Mouse (Mus musculus): ENCODE results near the gene Afg1l. TPM values are rescaled to one million over a fixed set of nuclear protein-coding genes. Genes with fewer than 3 reads are reported as not detected.

Gene Afg1l
- total and polyA plus RNA-seq, 2 experiments from 2014 or later, result 7.9 to 8.1 TPM

DNA sequence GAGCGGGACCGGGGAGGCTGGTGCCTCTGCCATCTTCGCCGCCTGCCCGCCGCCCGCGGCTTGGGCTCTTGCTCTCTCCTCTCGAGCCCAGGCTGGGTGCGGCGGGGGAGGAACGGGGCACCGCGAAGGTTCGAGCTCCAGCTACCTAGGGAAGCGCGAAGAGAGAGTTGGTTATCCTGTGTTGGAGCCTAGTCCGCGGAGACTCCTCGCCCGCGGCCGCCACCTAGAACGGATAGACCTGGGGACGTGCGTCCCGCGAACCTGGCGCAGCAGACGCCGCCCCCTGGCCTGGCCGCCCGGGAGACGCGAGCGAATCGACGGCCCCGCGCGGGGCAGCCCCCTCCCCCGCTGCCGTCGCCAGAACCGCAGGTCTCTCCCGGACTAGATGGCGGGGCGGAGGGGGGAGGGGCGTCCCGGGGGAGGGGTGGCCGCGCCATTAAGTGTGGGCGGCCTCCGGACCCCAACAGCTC is 202.9 kb downstream of the Afg1l start:
- Histone ChIP-seq H3K9ac (replicated peaks; ENCODE audit: low read length) (peak overlapping the region; percentile 77), H3K4me2 (ENCODE audit: low read depth, low read length) (peak overlapping the region; percentile 98), H3K36me3 (ENCODE audit: insufficient read depth, low read length) (no peaks in the 10 kb centered on the region), H3K4me1 (ENCODE audit: insufficient read depth, low read length) (peaks cover 29% of the 10 kb centered on the region), H3K4me3 (ENCODE audit: low read length) (peak overlapping the region; percentile 84), H3K9me3 (ENCODE audit: low read length) (no peaks in the 10 kb centered on the region), H3K27me3 (ENCODE audit: insufficient read depth, low read length) (no peaks in the 10 kb centered on the region), H3K27ac (peak overlapping the region; percentile 97)
- TF ChIP-seq CTCF (IDR thresholded peaks at IDR 0.05; ENCODE audit: low read depth), result no peak
- DNase-seq (ENCODE audit: low spot score), result peak; percentile 63
- WGBS, result under 1% methylated on average over 42 of the region's 54 CpGs
- no peak for ATAC-seq

DNA sequence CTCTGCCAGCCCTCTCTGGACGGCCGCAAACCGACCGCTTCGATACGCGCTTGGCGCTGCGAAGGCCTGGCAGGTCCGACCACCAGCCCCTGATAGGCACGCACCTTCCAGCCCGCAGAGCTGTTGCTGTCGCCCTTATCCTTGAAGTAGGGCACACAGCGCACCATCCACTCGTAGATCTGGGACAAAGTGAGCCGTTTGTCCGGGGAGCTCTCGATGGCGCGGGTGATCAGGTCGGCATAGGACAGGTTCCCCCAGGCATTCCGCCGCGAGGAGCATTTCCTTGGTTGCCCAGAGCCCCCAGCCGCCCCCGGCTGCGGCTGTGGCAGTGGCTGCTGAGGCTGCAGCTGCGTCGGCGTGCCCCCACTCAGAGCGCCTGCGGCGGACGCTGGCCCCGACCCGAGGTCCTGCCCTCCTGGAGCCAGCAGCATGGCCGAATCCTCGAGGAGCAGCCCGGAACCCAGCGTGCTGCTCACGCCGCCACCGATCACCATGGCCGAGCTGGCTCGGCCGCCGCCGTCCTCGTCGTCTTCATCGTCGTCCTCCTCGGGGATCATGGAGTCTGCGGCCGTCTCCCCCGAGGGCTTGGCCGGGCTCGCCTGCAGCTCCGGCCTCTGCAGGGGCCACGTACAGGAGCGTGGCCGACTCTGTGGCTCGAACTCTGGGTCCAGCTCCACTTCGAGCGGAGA is 203.5 kb downstream of the Afg1l start:
- H3K9ac ChIP-seq (replicated peaks; ENCODE audit: low read length), result peak overlapping the region; percentile 77
- no peak for TF ChIP-seq CTCF (IDR thresholded peaks at IDR 0.05; ENCODE audit: low read depth)
- peaks cover 29% of the 10 kb centered on the region for H3K4me1 ChIP-seq (ENCODE audit: insufficient read depth, low read length)
- peak overlapping the region; percentile 98 for H3K4me2 ChIP-seq (ENCODE audit: low read depth, low read length)
- H3K4me3 ChIP-seq (ENCODE audit: low read length), result peak overlapping the region; percentile 84
- H3K9me3 ChIP-seq (ENCODE audit: low read length), result no peaks in the 10 kb centered on the region
- WGBS, result 2% methylated on average over 65 of the region's 65 CpGs
- H3K36me3 ChIP-seq (ENCODE audit: insufficient read depth, low read length), result no peaks in the 10 kb centered on the region
- peak; percentile 43 for DNase-seq (ENCODE audit: low spot score)
- peak overlapping the region; percentile 97 for H3K27ac ChIP-seq
- no peaks in the 10 kb centered on the region for H3K27me3 ChIP-seq (ENCODE audit: insufficient read depth, low read length)
- no peak for ATAC-seq

DNA sequence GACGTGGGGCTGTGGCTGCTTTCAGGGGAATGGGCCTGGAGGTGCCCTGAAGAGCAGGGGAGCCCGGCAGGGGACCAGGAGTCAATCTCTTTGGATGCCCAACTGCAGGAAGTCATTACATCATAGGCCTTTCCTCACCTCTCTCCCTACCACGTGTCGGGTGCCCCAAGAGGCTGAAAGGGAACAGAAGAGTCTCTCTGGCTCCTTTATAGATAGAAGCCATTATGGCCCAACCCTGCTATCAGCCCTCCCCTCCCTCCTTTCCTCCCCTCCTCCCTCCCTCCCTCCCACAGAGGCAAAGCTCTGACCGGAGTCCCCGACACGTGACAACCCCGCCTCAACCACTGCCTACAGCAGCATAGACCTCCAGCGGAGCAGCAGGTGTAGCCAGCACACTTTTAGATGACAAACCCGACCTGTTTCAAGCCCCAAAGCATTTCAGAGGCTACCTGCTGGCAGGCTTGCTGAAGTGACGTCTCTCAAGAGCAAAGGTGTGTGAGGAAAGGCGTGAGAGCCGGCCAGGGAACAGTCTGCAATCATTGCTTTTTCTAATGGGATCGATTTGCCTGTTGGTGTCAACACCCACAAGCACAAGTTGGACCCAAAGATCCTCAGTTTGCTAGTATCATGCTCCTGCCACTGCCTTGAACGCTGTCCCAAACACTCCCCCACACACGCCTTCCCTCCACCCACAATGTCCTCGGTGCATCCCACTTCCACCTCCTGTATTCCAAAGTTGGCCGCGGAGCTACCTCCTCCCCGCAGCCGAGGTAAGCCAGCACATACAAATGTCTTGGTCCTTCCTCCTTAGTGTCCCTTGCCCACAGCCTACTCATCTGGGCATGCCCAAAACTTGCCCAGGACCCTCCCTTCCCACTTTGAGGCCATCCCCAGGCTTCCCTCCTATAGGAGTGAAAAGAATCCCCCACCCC is 204.3 kb downstream of the Afg1l start:
- Histone ChIP-seq H3K36me3 (ENCODE audit: insufficient read depth, low read length) (no peaks in the 10 kb centered on the region), H3K9me3 (ENCODE audit: low read length) (no peaks in the 10 kb centered on the region), H3K4me1 (ENCODE audit: insufficient read depth, low read length) (peaks cover 29% of the 10 kb centered on the region), H3K27me3 (ENCODE audit: insufficient read depth, low read length) (no peaks in the 10 kb centered on the region), H3K9ac (replicated peaks; ENCODE audit: low read length) (peak overlapping the region; percentile 77), H3K4me3 (ENCODE audit: low read length) (peak overlapping the region; percentile 84), H3K4me2 (ENCODE audit: low read depth, low read length) (peak overlapping the region; percentile 98), H3K27ac (peak overlapping the region; percentile 97)
- DNase-seq (ENCODE audit: low spot score) (peak; percentile 23), ATAC-seq (no peak)
- WGBS, result 11% methylated on average over 21 of the region's 21 CpGs
- TF ChIP-seq CTCF (IDR thresholded peaks at IDR 0.05; ENCODE audit: low read depth), result no peak

DNA sequence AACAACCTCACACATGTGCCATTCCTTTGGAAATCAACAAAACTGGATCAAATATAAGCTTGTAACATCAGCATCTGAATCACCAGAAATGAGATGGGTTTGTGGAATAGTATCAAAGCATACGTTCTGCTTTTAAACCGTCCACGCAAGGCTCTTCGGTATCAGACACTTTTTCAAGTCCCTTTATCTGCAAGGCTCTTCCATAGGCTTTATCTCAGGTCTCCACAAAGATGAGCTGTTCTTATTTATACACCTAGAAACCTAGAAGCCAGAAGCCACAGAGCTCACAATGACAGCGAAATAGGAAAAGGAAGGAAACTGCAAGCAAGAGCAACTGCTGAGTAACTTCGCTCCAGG is 205.0 kb downstream of the Afg1l start:
- Histone ChIP-seq H3K36me3 (ENCODE audit: insufficient read depth, low read length) (no peaks in the 10 kb centered on the region), H3K4me2 (ENCODE audit: low read depth, low read length) (peak overlapping the region; percentile 98), H3K9ac (replicated peaks; ENCODE audit: low read length) (no peak overlapping the region), H3K27me3 (ENCODE audit: insufficient read depth, low read length) (no peaks in the 10 kb centered on the region), H3K9me3 (ENCODE audit: low read length) (no peaks in the 10 kb centered on the region), H3K27ac (no peak overlapping the region), H3K4me3 (ENCODE audit: low read length) (peak overlapping the region; percentile 84), H3K4me1 (ENCODE audit: insufficient read depth, low read length) (peaks cover 25% of the 10 kb centered on the region)
- WGBS, result 66% methylated on average over 6 of the region's 6 CpGs
- TF ChIP-seq CTCF (IDR thresholded peaks at IDR 0.05; ENCODE audit: low read depth), result no peak
- DNase-seq (ENCODE audit: low spot score) (no peak), ATAC-seq (no peak)

DNA sequence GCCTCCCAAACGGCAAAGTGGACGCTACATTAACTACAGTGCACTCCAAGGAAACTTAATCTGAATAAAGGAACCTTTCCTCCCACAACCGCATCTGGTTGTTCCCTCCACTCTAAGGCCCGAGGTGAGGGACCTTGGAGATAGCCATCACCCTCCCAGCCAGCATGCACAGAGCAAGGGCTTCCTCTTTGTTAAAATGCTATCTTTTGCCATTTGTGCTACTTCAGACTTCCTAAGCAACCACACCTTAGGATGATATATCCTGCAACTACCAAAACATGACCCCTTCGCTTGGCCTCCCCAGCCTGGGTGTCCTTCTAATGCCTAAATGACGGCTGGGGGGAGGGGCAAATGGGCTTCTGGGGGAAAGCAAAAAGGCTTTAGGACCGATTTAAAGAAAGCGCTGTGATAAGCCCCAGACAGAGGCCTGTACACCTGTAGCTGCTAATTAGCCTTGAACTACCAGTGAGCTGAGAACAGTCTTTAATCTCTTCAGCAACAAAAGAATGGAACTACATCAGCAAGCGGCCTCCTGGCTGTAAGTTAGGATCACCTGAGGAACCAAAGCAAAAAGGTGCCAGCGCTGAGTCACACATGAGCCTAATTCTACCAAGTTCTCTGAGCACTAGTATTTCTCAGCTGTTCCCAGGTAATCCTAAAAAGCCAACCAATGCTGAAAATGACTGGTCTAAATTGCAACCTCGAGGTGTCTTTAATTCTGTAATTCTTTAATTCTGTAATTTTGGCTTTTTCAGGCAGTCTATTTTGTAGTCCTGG is 206.7 kb downstream of the Afg1l start:
- Histone ChIP-seq H3K4me1 (ENCODE audit: insufficient read depth, low read length) (peaks cover 24% of the 10 kb centered on the region), H3K9me3 (ENCODE audit: low read length) (no peaks in the 10 kb centered on the region), H3K4me3 (ENCODE audit: low read length) (no peak overlapping the region), H3K36me3 (ENCODE audit: insufficient read depth, low read length) (no peaks in the 10 kb centered on the region), H3K27me3 (ENCODE audit: insufficient read depth, low read length) (no peaks in the 10 kb centered on the region), H3K9ac (replicated peaks; ENCODE audit: low read length) (no peak overlapping the region), H3K27ac (no peak overlapping the region), H3K4me2 (ENCODE audit: low read depth, low read length) (peak overlapping the region; percentile 13; the same call in 1 of the 2 replicates)
- TF ChIP-seq CTCF (IDR thresholded peaks at IDR 0.05; ENCODE audit: low read depth), result no peak
- no peak for ATAC-seq
- 69% methylated on average over 11 of the region's 11 CpGs for WGBS
- DNase-seq (ENCODE audit: low spot score), result no peak

DNA sequence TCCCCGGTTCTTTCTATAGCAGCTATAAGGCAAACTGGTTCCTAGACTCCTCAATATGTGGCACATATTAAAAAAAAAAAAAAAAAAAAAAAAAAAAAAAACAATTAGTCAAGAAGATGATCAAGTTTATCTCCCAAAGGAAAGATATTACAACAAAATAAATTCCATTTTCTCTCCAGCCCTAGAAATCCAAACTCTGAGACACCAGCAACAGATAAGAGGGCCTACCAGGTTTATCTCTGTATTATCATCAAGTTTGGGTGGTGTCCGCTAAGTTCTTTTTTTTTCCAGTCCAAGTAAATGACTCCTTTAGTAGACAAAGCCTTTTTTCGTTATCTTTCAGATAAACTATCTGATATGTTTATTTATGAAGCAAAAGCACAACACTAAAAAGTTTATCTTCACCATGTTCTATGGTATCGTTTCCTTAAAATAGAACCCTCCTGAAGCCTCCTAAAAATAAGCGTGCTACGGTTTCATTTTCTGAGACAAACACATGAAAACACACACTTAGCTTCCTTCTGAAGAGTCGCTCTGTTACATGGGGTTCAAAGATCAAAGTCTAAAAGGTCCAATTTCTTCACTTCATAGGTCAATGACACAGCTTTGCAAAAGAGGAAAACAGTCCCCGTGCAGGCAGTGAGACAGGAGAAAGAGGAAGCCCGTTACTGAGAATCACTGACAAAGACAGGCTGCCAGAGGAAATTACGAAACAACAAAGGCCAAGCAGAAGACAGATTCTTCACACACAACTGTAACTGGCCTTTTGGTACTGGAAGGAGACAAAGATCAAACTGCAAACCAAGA is 207.9 kb downstream of the Afg1l start:
- no peaks in the 10 kb centered on the region for H3K27me3 ChIP-seq (ENCODE audit: insufficient read depth, low read length)
- no peak overlapping the region for H3K4me2 ChIP-seq (ENCODE audit: low read depth, low read length)
- peaks cover 24% of the 10 kb centered on the region for H3K4me1 ChIP-seq (ENCODE audit: insufficient read depth, low read length)
- 66% methylated on average over 10 of the region's 10 CpGs for WGBS
- H3K27ac ChIP-seq, result no peak overlapping the region
- no peak overlapping the region for H3K4me3 ChIP-seq (ENCODE audit: low read length)
- ATAC-seq (no peak), DNase-seq (ENCODE audit: low spot score) (no peak)
- no peaks in the 10 kb centered on the region for H3K9me3 ChIP-seq (ENCODE audit: low read length)
- peaks cover 8% of the 10 kb centered on the region for H3K36me3 ChIP-seq (ENCODE audit: insufficient read depth, low read length)
- no peak overlapping the region for H3K9ac ChIP-seq (replicated peaks; ENCODE audit: low read length)
- no peak for TF ChIP-seq CTCF (IDR thresholded peaks at IDR 0.05; ENCODE audit: low read depth)

Measured in hindbrain, postnatal 0 days (tissue).